Mouse (Mus musculus) adrenal gland, postnatal 14 days (tissue): ENCODE results near the gene Akap10. TPM values are rescaled to one million over a fixed set of nuclear protein-coding genes. Genes with fewer than 3 reads are reported as not detected.

Experiments
- total RNA-seq: library from RNA; stranded (reverse); gene quantifications from 2 replicates; pipeline ENCODE4 v1.2.3, GENCODE M21; 2021

Akap10 gene
- total RNA-seq, 1 experiment from 2014 or later: 23.7 TPM

Other genes starting within 250 kb of the Akap10 start
- gene Fam83g, start 246.2 kb downstream of the Akap10 start, total RNA-seq: 0.85 and 1.1 TPM in 2 replicates
- gene Slc5a10, start 209.4 kb downstream of the Akap10 start, total RNA-seq: not detected in 2 replicates
- 25.9 and 27.9 TPM in 2 replicates for gene Prpsap2, start 168.2 kb downstream of the Akap10 start, total RNA-seq
- 39.1 and 40.8 TPM in 2 replicates for gene Ulk2, start 75.2 kb downstream of the Akap10 start, total RNA-seq
- gene Specc1, start 26.5 kb upstream of the Akap10 start, total RNA-seq: 17.1 and 19.6 TPM in 2 replicates